Mouse (Mus musculus): Measurements from ENCODE around the gene Arhgef2. TPM values are rescaled to one million over a fixed set of nuclear protein-coding genes. Genes with fewer than 3 reads are reported as not detected.
A peak's percentile ranks its signal among the peaks of the same experiment; 100 is the strongest.
"Not testable (repeated sequence)": the region's sequence is repeated elsewhere in the genome, so short reads cannot be mapped to it uniquely, and the experiment has no call there.

Arhgef2 gene
- polyA plus RNA-seq (2014; fragmentation: Nextera tagmentation; extraction: Ambion mirVana) = 91.4 and 102 TPM in 2 replicates

DNA sequence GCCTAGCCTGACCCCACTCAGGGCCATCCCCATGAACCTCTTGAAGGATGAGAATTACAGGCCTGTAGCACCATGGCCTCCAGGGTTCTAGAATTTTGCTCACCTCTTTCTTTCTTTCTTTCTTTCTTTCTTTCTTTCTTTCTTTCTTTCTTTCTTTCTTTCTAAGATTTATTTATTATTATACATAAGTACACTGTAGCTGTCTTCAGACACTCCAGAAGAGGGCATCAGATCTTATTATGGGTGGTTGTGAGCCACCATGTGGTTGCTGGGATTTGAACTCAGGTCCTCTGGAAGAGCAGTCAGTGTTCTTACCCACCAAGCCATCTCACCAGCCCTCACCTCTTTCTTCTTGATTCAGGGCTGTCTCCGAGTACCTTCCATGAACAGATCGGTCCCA is at the start of gene Arhgef2:
Gene Arhgef2 (plus strand): TSS at position 301 of the 400 bp plus-strand sequence.
- peak within 1 kb of the TSS; percentile 24; the same call in 1 of the 2 replicates for H3K4me3 ChIP-seq (ENCODE audit: low read depth, low read length)
- 90% methylated on average over 2 of the region's 2 CpGs for WGBS (ENCODE audit: insufficient replicate concordance)
- H3K4me1 ChIP-seq (ENCODE audit: control insufficient read depth, insufficient read depth, low read length); ATAC-seq (replicated peaks; ENCODE audit: insufficient number of reproducible peaks, low FRiP score, low TSS enrichment); H3K9ac ChIP-seq (ENCODE audit: low read depth, low read length); H3K27me3 ChIP-seq (ENCODE audit: control insufficient read depth, insufficient read depth, low read length); H3K9me3 ChIP-seq (replicated peaks; ENCODE audit: control insufficient read depth, low read length); H3K27ac ChIP-seq (ENCODE audit: low read depth, low read length); H3K36me3 ChIP-seq (ENCODE audit: control insufficient read depth, insufficient read depth, low read length): not testable (repeated sequence)
- peak within 1 kb of the TSS; percentile 67 for H3K4me2 ChIP-seq

DNA sequence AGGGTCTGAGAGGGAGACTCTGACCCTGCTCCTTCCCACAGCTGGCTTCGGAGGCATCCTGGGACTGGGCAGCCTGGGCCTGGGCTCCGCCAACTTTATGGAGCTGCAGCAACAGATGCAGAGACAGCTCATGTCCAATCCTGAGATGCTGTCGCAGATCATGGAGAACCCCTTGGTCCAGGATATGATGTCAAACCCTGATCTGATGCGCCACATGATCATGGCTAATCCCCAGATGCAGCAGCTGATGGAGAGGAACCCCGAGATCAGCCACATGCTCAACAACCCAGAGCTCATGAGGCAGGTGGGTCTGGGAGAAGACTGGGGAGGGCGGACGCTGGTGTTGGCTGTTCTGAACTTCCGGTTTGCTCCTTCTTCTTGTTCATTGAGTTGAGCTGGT is 49.1 kb upstream of the Arhgef2 start:
- H3K4me1 ChIP-seq (ENCODE audit: control insufficient read depth, insufficient read depth, low read length) = peaks cover 14% of the 10 kb centered on the region
- no peak overlapping the region for H3K4me3 ChIP-seq (ENCODE audit: low read depth, low read length)
- H3K9me3 ChIP-seq (replicated peaks; ENCODE audit: control insufficient read depth, low read length) = no peaks in the 10 kb centered on the region
- H3K9ac ChIP-seq (ENCODE audit: low read depth, low read length) = no peak overlapping the region
- H3K27ac ChIP-seq (ENCODE audit: low read depth, low read length) = no peak overlapping the region
- no peak for ATAC-seq (replicated peaks; ENCODE audit: insufficient number of reproducible peaks, low FRiP score, low TSS enrichment)
- WGBS (ENCODE audit: insufficient replicate concordance) = 95% methylated on average over 8 of the region's 8 CpGs
- H3K4me2 ChIP-seq = no peak overlapping the region
- H3K36me3 ChIP-seq (ENCODE audit: control insufficient read depth, insufficient read depth, low read length) = peaks cover 40% of the 10 kb centered on the region
- H3K27me3 ChIP-seq (ENCODE audit: control insufficient read depth, insufficient read depth, low read length) = no peaks in the 10 kb centered on the region

DNA sequence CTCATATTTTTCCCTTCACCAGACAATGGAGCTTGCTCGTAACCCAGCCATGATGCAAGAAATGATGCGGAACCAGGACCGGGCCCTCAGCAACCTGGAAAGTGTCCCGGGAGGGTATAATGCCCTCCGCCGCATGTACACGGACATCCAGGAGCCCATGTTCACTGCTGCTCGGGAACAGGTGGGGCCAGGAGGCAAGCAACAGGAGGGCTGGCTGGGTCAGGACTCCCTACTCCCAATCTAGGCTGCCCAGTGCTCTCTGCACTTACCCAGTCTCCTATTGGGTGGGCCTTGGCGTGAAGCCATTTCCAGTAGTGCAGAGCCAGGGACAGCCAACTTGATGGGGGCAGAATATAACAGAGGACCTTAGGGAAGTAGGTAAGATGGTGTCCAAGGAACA is 46.2 kb upstream of the Arhgef2 start:
- Histone ChIP-seq H3K27ac (ENCODE audit: low read depth, low read length) (no peak overlapping the region), H3K4me1 (ENCODE audit: control insufficient read depth, insufficient read depth, low read length) (peaks cover 9% of the 10 kb centered on the region), H3K9ac (ENCODE audit: low read depth, low read length) (no peak overlapping the region), H3K36me3 (ENCODE audit: control insufficient read depth, insufficient read depth, low read length) (peaks cover 59% of the 10 kb centered on the region), H3K4me2 (no peak overlapping the region), H3K9me3 (replicated peaks; ENCODE audit: control insufficient read depth, low read length) (no peaks in the 10 kb centered on the region), H3K4me3 (ENCODE audit: low read depth, low read length) (no peak overlapping the region), H3K27me3 (ENCODE audit: control insufficient read depth, insufficient read depth, low read length) (no peaks in the 10 kb centered on the region)
- ATAC-seq (replicated peaks; ENCODE audit: insufficient number of reproducible peaks, low FRiP score, low TSS enrichment) = no peak
- 89% methylated on average over 9 of the region's 9 CpGs for WGBS (ENCODE audit: insufficient replicate concordance)

DNA sequence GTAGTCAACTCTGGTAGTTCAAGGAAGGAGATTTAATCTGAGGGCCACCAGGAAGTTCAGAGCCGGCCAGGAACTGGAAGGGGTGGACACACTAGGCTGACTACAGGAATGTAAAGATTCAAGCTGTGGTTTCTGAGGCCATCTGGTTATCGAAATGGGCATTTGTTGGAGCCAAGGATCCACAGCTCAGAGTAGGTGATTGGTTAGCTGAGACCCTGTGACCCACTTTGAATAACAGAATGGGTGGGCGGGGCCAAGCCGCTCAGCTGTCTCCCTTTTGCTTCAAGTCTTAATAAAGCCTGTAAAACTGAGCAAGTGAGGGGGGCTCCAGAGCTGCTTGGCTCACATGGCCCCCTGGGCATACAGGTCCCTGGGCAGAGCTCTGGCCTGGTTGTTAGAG is 43.8 kb upstream of the Arhgef2 start:
- H3K9me3 ChIP-seq (replicated peaks; ENCODE audit: control insufficient read depth, low read length) = no peaks in the 10 kb centered on the region
- H3K27ac ChIP-seq (ENCODE audit: low read depth, low read length) = no peak overlapping the region
- H3K9ac ChIP-seq (ENCODE audit: low read depth, low read length) = no peak overlapping the region
- no peaks in the 10 kb centered on the region for H3K27me3 ChIP-seq (ENCODE audit: control insufficient read depth, insufficient read depth, low read length)
- H3K36me3 ChIP-seq (ENCODE audit: control insufficient read depth, insufficient read depth, low read length) = peaks cover 64% of the 10 kb centered on the region
- H3K4me2 ChIP-seq = no peak overlapping the region
- WGBS (ENCODE audit: insufficient replicate concordance) = 77% methylated on average over 4 of the region's 4 CpGs
- ATAC-seq (replicated peaks; ENCODE audit: insufficient number of reproducible peaks, low FRiP score, low TSS enrichment) = no peak
- no peaks in the 10 kb centered on the region for H3K4me1 ChIP-seq (ENCODE audit: control insufficient read depth, insufficient read depth, low read length)
- no peak overlapping the region for H3K4me3 ChIP-seq (ENCODE audit: low read depth, low read length)

DNA sequence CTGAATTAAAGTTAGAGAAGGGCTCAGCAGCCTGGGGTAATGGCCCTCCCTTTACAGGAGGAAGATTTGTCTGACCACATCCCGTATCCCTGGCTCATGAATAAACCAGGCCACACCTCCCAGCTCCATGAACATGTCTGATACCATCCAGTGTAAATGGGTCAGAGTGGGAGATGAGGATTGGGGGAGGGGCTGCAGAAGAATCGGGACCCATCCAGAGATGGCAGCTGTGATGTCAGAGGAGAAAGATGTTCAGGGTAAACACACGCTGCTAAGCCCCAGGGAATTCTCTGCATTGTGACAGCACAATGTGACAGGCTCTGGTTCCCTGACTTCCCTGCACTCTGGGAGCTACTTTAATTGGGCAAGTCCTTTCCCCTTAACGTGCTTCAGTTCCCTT is 42.3 kb upstream of the Arhgef2 start:
- no peak for ATAC-seq (replicated peaks; ENCODE audit: insufficient number of reproducible peaks, low FRiP score, low TSS enrichment)
- Histone ChIP-seq H3K4me3 (ENCODE audit: low read depth, low read length) (no peak overlapping the region), H3K9me3 (replicated peaks; ENCODE audit: control insufficient read depth, low read length) (no peaks in the 10 kb centered on the region), H3K9ac (ENCODE audit: low read depth, low read length) (no peak overlapping the region), H3K27ac (ENCODE audit: low read depth, low read length) (no peak overlapping the region), H3K4me2 (no peak overlapping the region), H3K27me3 (ENCODE audit: control insufficient read depth, insufficient read depth, low read length) (no peaks in the 10 kb centered on the region), H3K36me3 (ENCODE audit: control insufficient read depth, insufficient read depth, low read length) (peaks cover 70% of the 10 kb centered on the region), H3K4me1 (ENCODE audit: control insufficient read depth, insufficient read depth, low read length) (no peaks in the 10 kb centered on the region)
- WGBS (ENCODE audit: insufficient replicate concordance) = 85% methylated on average over 4 of the region's 4 CpGs

DNA sequence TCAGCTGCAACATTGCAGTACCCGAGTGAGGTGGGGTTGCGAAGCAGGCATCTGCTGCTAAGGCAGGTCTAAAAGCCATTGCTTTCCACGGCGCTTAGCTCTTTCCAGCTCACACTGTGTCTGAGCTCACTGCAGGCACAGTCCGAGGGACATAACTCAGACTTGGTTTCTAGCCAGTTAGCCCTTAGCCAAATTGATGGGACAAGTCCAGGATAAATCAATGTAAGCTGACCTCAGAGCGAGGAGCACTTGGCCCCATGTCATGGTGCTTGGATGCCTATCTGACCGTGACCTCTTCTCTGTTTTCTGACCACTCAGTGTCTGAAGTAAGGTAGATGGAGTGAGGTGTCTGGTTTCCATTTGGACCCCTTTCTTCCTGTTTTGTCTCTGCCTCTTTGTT is 41.8 kb upstream of the Arhgef2 start:
- WGBS (ENCODE audit: insufficient replicate concordance) = 90% methylated on average over 7 of the region's 7 CpGs
- H3K9me3 ChIP-seq (replicated peaks; ENCODE audit: control insufficient read depth, low read length) = no peaks in the 10 kb centered on the region

DNA sequence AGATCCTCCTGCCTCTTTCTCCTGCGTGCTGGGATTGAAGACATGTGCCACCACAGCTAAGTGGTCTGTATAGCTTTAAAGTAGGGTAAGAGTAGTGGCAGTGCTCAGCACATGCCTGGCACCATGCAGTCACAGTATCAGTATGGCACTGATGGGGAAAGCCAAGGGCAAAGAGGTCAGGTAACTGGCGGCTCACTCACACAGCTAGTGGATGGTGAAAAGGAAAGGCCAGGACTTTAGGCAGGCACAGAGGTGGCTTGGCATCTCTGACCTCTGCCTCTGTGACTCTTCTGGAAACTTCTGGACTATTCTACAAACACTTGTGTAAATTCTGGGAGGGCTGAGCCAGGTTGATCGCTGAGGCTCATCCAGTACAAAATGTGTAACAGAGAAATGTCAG is 39.6 kb upstream of the Arhgef2 start:
- H3K9ac ChIP-seq (ENCODE audit: low read depth, low read length) = peak overlapping the region; percentile 44; the same call in 1 of the 2 replicates
- no peaks in the 10 kb centered on the region for H3K4me1 ChIP-seq (ENCODE audit: control insufficient read depth, insufficient read depth, low read length)
- no peak overlapping the region for H3K4me2 ChIP-seq
- WGBS (ENCODE audit: insufficient replicate concordance) = 85% methylated on average over 3 of the region's 3 CpGs
- H3K27ac ChIP-seq (ENCODE audit: low read depth, low read length) = 0 out of 2 replicates have a peak overlapping the region, but pooled peaks have one; percentile 32
- ATAC-seq (replicated peaks; ENCODE audit: insufficient number of reproducible peaks, low FRiP score, low TSS enrichment) = no peak
- H3K27me3 ChIP-seq (ENCODE audit: control insufficient read depth, insufficient read depth, low read length) = no peaks in the 10 kb centered on the region
- no peak overlapping the region for H3K4me3 ChIP-seq (ENCODE audit: low read depth, low read length)
- no peaks in the 10 kb centered on the region for H3K9me3 ChIP-seq (replicated peaks; ENCODE audit: control insufficient read depth, low read length)
- peaks cover 67% of the 10 kb centered on the region for H3K36me3 ChIP-seq (ENCODE audit: control insufficient read depth, insufficient read depth, low read length)

More for the DNA sequence above, 41.8 kb upstream of the Arhgef2 start:
- Histone ChIP-seq H3K9ac (ENCODE audit: low read depth, low read length) (no peak overlapping the region), H3K27ac (ENCODE audit: low read depth, low read length) (no peak overlapping the region), H3K36me3 (ENCODE audit: control insufficient read depth, insufficient read depth, low read length) (peaks cover 73% of the 10 kb centered on the region), H3K27me3 (ENCODE audit: control insufficient read depth, insufficient read depth, low read length) (no peaks in the 10 kb centered on the region), H3K4me1 (ENCODE audit: control insufficient read depth, insufficient read depth, low read length) (no peaks in the 10 kb centered on the region), H3K4me3 (ENCODE audit: low read depth, low read length) (no peak overlapping the region), H3K4me2 (no peak overlapping the region)
- no peak for ATAC-seq (replicated peaks; ENCODE audit: insufficient number of reproducible peaks, low FRiP score, low TSS enrichment)

DNA sequence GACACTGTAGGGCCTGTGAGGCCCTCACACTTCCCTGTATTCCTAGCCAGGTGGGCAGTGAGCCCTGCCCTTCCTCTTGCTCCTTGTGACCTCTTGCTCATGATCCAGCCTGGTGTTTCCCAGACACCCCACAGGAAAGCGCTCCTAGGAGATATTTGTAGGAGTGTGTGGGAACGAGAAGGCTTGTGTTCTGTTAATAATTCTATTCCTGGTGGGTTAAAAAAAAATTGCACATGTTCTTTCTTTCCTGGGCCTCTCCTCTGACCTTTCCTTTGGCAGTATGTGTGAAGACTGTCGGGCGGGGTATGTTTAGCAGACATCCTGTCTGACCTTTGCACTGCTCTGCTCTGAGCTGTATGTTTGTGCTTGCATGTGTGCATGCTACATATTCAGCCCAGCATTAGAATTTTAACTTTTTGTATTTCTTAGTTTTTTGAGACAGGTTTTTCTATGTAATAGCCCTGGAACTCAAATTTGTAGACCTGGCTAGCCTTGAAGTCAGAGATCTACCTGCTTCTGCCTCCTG is 39.2 kb upstream of the Arhgef2 start:
- H3K9me3 ChIP-seq (replicated peaks; ENCODE audit: control insufficient read depth, low read length) = no peaks in the 10 kb centered on the region
- no peak overlapping the region for H3K4me2 ChIP-seq
- WGBS (ENCODE audit: insufficient replicate concordance) = 90% methylated on average over 4 of the region's 4 CpGs
- H3K27me3 ChIP-seq (ENCODE audit: control insufficient read depth, insufficient read depth, low read length) = no peaks in the 10 kb centered on the region
- H3K4me1 ChIP-seq (ENCODE audit: control insufficient read depth, insufficient read depth, low read length) = no peaks in the 10 kb centered on the region
- no peak for ATAC-seq (replicated peaks; ENCODE audit: insufficient number of reproducible peaks, low FRiP score, low TSS enrichment)
- H3K36me3 ChIP-seq (ENCODE audit: control insufficient read depth, insufficient read depth, low read length) = peaks cover 67% of the 10 kb centered on the region
- H3K9ac ChIP-seq (ENCODE audit: low read depth, low read length) = peak overlapping the region; percentile 44; the same call in 1 of the 2 replicates
- no peak overlapping the region for H3K4me3 ChIP-seq (ENCODE audit: low read depth, low read length)
- 0 out of 2 replicates have a peak overlapping the region, but pooled peaks have one; percentile 32 for H3K27ac ChIP-seq (ENCODE audit: low read depth, low read length)

DNA sequence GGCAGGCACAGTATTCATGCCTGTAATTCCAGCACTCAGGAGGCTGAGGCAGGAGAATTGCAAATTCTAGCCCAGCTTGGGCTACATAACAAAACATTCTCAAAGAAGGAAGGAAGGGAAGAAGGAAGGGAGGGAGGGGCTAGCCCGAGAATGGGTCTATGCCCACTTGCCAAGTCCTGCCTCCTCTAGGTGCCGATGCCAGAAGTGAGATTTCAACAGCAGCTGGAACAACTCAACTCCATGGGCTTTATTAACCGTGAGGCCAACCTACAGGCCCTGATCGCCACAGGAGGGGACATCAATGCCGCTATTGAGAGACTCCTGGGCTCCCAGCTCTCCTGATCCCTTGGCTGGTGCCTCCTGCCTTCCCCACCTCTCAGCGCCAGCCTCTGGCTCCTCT is 37.9 kb upstream of the Arhgef2 start:
- no peak for ATAC-seq (replicated peaks; ENCODE audit: insufficient number of reproducible peaks, low FRiP score, low TSS enrichment)
- 91% methylated on average over 6 of the region's 6 CpGs for WGBS (ENCODE audit: insufficient replicate concordance)

More for the DNA sequence above, 37.9 kb upstream of the Arhgef2 start:
- Histone ChIP-seq H3K27ac (ENCODE audit: low read depth, low read length) (no peak overlapping the region), H3K9me3 (replicated peaks; ENCODE audit: control insufficient read depth, low read length) (no peaks in the 10 kb centered on the region), H3K4me3 (ENCODE audit: low read depth, low read length) (no peak overlapping the region), H3K9ac (ENCODE audit: low read depth, low read length) (no peak overlapping the region), H3K4me1 (ENCODE audit: control insufficient read depth, insufficient read depth, low read length) (no peaks in the 10 kb centered on the region), H3K36me3 (ENCODE audit: control insufficient read depth, insufficient read depth, low read length) (peaks cover 64% of the 10 kb centered on the region), H3K27me3 (ENCODE audit: control insufficient read depth, insufficient read depth, low read length) (no peaks in the 10 kb centered on the region), H3K4me2 (no peak overlapping the region)
